Mouse (Mus musculus) liver, adult 10 weeks (tissue): ENCODE results near the gene Hbb-bt. TPM values are rescaled to one million over a fixed set of nuclear protein-coding genes. Genes with fewer than 3 reads are reported as not detected.

Experiments
- polyA plus RNA-seq: library from polyadenylated mRNA; stranded (reverse); fragments of 350-450 nt; fragmentation: Illumina TruSeq; extraction: RNeasy Lipid Tissue Mini Kit (QIAGEN cat#74804); gene quantifications from one replicate; pipeline ENCODE4 v1.2.3, GENCODE M21; 2014; ENCODE audit warnings: low read depth, low replicate concordance

Hbb-bt gene
- polyA plus RNA-seq: 14.4 TPM

DNA sequence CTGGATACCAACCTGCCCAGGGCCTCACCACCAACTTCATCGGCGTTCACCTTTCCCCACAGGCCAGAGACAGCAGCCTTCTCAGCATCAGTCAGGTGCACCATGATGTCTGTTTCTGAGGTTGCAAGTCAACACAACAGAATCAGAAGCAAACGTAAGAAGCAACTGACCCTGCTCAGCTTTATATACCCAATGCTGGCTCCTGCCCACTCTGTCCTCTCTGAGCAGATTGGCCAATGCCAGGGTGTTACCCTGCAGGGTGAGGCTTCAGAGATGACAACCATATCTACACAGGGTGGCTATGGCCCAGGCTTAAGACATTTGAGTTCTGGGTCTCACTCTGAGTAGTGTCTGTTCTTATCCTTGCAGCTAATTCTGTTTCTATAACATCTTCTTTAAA lies at the start of gene Hbb-bt:
Gene Hbb-bt, minus strand, starts transcription at position 231 of the 400 bp plus-strand sequence.

DNA sequence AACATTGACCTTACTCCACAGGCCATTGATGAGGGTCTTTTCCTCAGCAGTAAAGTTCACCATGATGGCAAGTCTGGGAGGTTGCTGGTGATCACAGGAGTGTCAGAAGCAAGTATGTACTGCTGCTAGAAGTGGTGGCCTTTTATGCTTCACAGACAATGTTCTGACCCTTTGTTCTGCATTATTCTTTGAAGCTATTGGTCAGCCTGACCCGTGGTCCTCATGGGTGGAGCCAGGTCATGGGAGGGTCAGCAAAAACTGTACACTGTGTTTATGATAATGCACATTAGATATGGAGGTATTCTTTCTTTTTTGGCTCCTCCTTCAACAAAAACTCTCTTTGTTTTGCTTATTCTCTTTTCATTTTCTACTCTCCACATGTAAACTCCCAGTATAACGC lies 39.3 kb upstream of the Hbb-bt start, which contains the start of gene Hbb-y:
Gene Hbb-y, minus strand, starts transcription at position 127 of the 400 bp plus-strand sequence.

DNA sequence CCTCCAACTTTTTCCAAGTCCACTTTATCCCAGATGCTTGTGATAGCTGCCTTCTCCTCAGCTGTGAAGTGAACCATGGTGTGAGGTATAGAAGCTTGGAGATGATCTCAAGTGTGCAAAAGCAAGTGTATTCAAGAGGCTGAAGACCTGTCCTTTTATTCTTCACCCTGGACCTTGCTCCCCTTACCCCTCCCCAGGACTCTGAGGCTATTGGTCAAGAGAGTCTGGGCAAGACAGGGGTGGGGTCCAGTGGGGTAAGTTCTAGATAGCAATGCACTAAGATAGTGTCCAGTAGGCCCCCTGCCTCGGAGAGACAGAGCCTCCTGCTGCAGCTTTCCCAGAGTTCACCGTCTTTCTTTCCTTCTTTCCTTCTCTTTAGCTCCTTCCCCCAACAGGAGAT lies 29.2 kb upstream of the Hbb-bt start, which contains the start of gene Hbb-bh1:
Gene Hbb-bh1, minus strand, starts transcription at position 131 of the 400 bp plus-strand sequence.

DNA sequence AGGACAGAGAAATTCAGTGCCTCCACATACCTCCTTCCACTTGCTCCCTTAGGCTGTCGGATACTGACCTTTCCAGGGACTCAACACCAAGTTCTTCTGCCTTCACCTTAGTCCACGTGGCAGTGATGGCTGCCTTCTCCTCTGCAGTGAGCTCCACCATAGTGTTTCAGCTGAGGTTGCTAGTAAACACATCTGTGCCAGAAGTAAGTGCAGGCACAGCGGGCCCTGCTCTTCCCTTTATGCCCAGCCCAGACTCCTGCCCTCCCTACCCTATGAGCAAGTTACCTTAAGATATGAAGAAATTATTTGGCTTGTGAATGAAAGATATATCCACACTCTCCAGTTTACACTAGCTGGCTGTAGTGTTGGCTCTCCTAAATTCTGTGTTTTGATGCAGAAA lies 26.5 kb upstream of the Hbb-bt start, which contains the start of gene Hbb-bh2:
Gene Hbb-bh2, minus strand, starts transcription at position 253 of the 400 bp plus-strand sequence.

DNA sequence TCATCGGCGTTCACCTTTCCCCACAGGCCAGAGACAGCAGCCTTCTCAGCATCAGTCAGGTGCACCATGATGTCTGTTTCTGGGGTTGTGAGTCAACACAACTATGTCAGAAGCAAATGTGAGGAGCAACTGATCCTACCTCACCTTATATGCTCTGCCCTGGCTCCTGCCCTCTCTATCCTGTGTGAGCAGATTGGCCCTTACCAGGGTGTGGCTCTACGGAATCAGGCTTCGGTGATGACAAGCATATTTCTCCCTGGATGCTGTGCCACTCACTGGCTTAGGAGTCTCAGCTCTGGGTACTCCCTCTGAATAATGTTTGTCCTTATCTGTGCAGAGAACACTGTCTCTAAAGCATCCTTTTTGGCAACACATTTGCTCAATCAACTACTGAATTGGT lies 14.0 kb upstream of the Hbb-bt start, which contains the start of gene Hbb-bs:
Gene Hbb-bs, minus strand, starts transcription at position 289 of the 400 bp plus-strand sequence.

DNA sequence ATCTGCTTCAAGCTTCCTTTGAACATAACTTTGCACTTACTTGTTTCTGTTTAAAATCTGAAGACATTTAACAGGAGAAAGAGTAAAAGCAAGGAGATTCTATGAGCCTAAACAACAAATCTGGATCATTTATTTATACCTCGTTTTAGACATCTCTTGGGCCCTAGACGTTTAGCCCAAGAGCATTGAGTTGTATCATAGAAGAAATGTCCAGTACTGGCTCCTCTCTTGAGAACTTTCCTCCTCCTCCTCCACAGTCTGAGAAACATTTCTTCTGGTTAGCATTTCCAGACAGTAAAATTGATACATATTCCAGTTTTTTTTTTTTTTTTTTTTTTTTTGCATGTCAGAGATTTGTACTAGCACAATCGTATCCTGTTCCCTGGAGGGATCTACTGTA lies 22.1 kb downstream of the Hbb-bt start, which contains the start of gene Olfr67:
Gene Olfr67, minus strand, starts transcription at position 101 of the 400 bp plus-strand sequence.

DNA sequence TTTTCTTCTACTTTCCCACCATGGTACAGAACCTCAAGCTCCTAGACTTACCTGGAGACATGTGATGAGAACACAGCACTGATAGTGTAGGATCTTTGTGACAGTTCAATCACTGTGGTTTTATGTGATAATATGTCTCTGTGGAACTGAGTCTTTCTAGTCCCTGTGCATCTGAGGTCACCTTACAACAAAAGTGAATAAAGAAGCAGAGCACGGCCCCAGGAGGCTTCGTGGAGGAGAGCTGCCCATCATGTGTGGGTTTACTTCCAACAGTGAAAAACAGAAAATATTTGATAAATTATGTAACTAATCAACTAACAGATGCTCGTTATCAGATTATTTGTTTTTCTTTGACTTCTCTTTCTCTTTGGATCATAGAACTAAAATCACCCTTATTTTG lies 34.2 kb downstream of the Hbb-bt start, which contains the start of gene Olfr68:
Gene Olfr68, minus strand, starts transcription at position 101 of the 400 bp plus-strand sequence.

DNA sequence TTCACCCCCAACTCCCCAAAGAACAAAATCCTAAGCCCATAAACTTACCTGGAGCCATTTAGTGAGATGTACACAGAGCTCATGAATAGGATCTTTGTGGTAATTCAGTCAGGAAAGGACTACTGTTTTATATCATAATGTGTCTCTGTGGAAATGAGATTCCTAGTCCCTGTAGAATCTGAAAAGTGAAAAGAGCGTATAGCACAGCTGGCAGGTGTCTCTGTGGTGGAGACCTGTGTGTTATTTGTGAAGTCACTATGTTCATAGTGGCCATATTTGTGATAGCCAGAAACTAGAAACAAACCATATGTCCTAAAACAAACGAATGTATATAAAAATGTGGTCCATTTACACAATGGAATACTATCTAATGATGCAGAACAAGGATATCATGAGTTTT lies 42.3 kb downstream of the Hbb-bt start, which contains the start of gene Olfr69:
Gene Olfr69, minus strand, starts transcription at position 101 of the 400 bp plus-strand sequence.

Other genes with a start within 250 kb of the Hbb-bt start
- not detected for gene Olfr616, start 244.9 kb downstream of the Hbb-bt start, polyA plus RNA-seq
- gene Olfr617, start 240.9 kb downstream of the Hbb-bt start, polyA plus RNA-seq: not detected
- gene Olfr618, start 223.9 kb downstream of the Hbb-bt start, polyA plus RNA-seq: not detected
- gene Olfr619, start 213.4 kb downstream of the Hbb-bt start, polyA plus RNA-seq: not detected
- gene Olfr620, start 201.5 kb downstream of the Hbb-bt start, polyA plus RNA-seq: not detected
- not detected for gene Olfr622, start 171.3 kb downstream of the Hbb-bt start, polyA plus RNA-seq
- not detected for gene Olfr623, start 150.3 kb downstream of the Hbb-bt start, polyA plus RNA-seq
- gene Olfr624, start 142.8 kb downstream of the Hbb-bt start, polyA plus RNA-seq: 0.13 TPM
- gene Olfr625-ps1, start 131.3 kb downstream of the Hbb-bt start, polyA plus RNA-seq: not detected
- gene Olfr243, start 99.3 kb downstream of the Hbb-bt start, polyA plus RNA-seq: not detected
- gene Olfr628, start 83.6 kb downstream of the Hbb-bt start, polyA plus RNA-seq: not detected
- not detected for gene Olfr629, start 69.1 kb downstream of the Hbb-bt start, polyA plus RNA-seq
- gene Olfr630, start 56.7 kb downstream of the Hbb-bt start, polyA plus RNA-seq: not detected
- not detected for gene Olfr69, start 42.4 kb downstream of the Hbb-bt start, polyA plus RNA-seq
- gene Olfr68, start 34.3 kb downstream of the Hbb-bt start, polyA plus RNA-seq: not detected
- not detected for gene Olfr67, start 22.2 kb downstream of the Hbb-bt start, polyA plus RNA-seq
- 131 TPM for gene Hbb-bs, start 14.1 kb upstream of the Hbb-bt start, polyA plus RNA-seq
- gene Hbb-bh2, start 26.5 kb upstream of the Hbb-bt start, polyA plus RNA-seq: not detected
- gene Hbb-bh1, start 29.2 kb upstream of the Hbb-bt start, polyA plus RNA-seq: not detected
- gene Hbb-y, start 39.2 kb upstream of the Hbb-bt start, polyA plus RNA-seq: not detected
- gene Olfr66, start 72.3 kb upstream of the Hbb-bt start, polyA plus RNA-seq: not detected
- gene Olfr64, start 80.5 kb upstream of the Hbb-bt start, polyA plus RNA-seq: not detected
- gene Olfr65, start 89.5 kb upstream of the Hbb-bt start, polyA plus RNA-seq: not detected
- not detected for gene Olfr631, start 114.8 kb upstream of the Hbb-bt start, polyA plus RNA-seq
- gene Olfr632, start 120.4 kb upstream of the Hbb-bt start, polyA plus RNA-seq: not detected
- gene Olfr633, start 130.4 kb upstream of the Hbb-bt start, polyA plus RNA-seq: not detected
- not detected for gene Olfr635, start 157.2 kb upstream of the Hbb-bt start, polyA plus RNA-seq
- gene Olfr638, start 184.8 kb upstream of the Hbb-bt start, polyA plus RNA-seq: not detected
- gene Olfr639, start 203.3 kb upstream of the Hbb-bt start, polyA plus RNA-seq: not detected
- not detected for gene Olfr640, start 211.6 kb upstream of the Hbb-bt start, polyA plus RNA-seq
- not detected for gene Olfr641, start 221.4 kb upstream of the Hbb-bt start, polyA plus RNA-seq
- gene Olfr642, start 238.7 kb upstream of the Hbb-bt start, polyA plus RNA-seq: not detected
- gene 4930516K23Rik, start 247.4 kb upstream of the Hbb-bt start, polyA plus RNA-seq: not detected